Mouse (Mus musculus): ENCODE results near the gene Prpf3. TPM values are rescaled to one million over a fixed set of nuclear protein-coding genes. Genes with fewer than 3 reads are reported as not detected.
"Not testable (repeated sequence)": the region's sequence is repeated elsewhere in the genome, so short reads cannot be mapped to it uniquely, and the experiment has no call there.

Gene Prpf3
- 73.6 and 77.1 TPM in 2 replicates for polyA plus RNA-seq (2016; fragmentation: Nextera tagmentation; extraction: Ambion mirVana)

DNA sequence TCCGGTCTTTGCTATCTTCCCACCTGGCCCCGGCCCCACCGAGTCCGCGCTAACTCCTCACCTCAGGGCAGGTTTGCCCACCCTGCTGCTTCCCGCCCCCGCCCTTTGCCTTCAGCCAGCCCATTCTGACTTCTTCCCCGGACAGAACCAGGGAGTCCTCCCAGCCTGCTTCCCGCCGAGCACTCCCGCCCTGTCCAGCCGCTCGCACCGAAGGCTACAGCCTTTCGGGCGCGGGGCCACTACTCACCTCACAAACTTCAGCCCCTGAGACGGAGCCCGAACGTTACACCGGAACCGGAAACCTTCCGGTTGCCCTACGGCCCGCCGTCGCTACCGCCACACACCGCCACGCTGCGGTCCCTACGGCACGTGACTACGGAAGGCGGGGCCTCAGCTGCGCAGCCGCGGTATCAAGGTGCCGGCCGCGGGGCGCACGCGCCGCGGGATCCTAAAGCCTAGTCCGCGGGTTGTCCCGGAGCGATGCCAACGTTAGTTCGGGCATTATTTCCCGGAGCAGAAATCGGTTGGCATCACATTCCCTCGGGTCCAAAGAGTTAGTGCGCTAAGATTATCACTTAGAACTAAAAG, at the start of gene Prpf3:
Gene Prpf3 (minus strand): TSS at position 384 of the 588 bp plus-strand sequence.
- peak within 1 kb of the TSS; percentile 95 for H3K4me3 ChIP-seq
- peaks cover 32% of the 10 kb centered on the region for H3K36me3 ChIP-seq
- H3K27me3 ChIP-seq (ENCODE audit: low read depth, poor library complexity, severe bottlenecking) = no peaks in the 10 kb centered on the region
- H3K27ac ChIP-seq = peak within 1 kb of the TSS; percentile 93
- WGBS = under 1% methylated on average over 56 of the region's 56 CpGs
- DNase-seq (ENCODE audit: low spot score) = peak; percentile 96
- no peaks in the 10 kb centered on the region for H3K9me3 ChIP-seq (replicated peaks)
- peaks cover 8% of the 10 kb centered on the region for H3K4me1 ChIP-seq

DNA sequence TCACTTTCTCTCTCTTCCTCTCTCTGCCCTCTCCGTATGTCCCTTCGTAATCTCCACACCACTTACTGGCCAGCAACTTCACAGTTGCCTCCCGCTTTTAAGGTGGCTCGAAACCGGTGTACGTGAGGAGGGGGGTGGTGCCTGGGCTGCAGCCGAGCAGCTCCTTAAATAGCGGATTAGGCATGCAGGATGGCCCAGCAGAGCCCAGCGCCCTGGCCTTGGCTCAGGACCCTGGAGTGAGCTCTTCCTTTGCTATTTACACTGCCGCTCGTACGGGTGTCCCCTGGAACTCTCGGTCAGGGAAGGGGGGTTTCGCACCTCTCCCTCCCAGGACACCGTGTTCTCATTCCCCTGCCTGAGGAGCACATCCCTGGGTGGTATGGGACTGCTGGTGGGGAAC, 48.9 kb upstream of the Prpf3 start, which contains the start of gene Car14:
Gene Car14 (minus strand): TSS at position 124 of the 400 bp plus-strand sequence.
- Histone ChIP-seq H3K9me3 (replicated peaks) (no peaks in the 10 kb centered on the region), H3K4me1 (peaks cover 61% of the 10 kb centered on the region), H3K27me3 (ENCODE audit: low read depth, poor library complexity, severe bottlenecking) (0 out of 2 replicates have a peak, but pooled peaks cover 5% of the 10 kb centered on the region), H3K4me3 (peak within 1 kb of the TSS; percentile 60), H3K27ac (peak within 1 kb of the TSS; percentile 96), H3K36me3 (peaks cover 27% of the 10 kb centered on the region)
- peak; percentile 76 for DNase-seq (ENCODE audit: low spot score)
- 0% methylated on average over 15 of the region's 15 CpGs for WGBS

DNA sequence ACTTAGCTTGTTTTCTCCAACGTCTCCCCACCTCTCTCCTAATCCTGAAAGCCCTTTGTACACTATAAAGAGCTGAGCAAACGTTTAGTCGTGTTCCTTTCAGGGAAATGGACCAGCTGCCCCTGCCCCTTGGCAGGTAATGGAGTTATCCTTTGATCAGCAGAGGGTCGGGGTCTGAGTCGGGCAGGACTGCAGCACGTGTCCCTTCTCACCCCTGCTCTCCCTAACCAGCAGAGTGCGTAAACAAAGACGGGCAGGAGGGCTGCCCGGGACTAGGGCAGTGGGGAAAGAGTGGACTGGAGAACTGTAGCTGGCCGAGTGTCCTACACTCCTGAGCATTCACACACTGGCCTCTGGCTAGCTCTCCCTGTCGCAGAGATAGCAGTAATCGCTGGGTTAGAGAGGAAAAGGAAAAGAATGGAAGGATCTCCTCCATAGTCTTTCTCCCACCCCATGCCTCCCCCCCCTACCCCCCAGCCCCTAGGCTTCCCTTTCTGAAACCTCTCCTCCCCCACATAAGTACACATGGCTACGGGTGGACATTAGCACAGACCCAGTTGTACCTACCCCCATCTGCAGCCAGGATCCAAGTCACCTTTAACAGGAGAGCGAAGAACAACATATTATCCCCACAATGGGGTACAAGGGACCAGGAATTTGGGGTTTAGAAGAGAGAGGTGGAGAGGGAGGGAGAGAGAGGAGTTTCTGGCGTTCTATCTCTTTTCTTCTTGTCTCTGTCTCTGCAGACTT, 48.2 kb upstream of the Prpf3 start:
- Histone ChIP-seq H3K27ac (peak overlapping the region; percentile 96), H3K27me3 (ENCODE audit: low read depth, poor library complexity, severe bottlenecking) (0 out of 2 replicates have a peak, but pooled peaks cover 5% of the 10 kb centered on the region), H3K4me1 (peaks cover 61% of the 10 kb centered on the region), H3K36me3 (peaks cover 34% of the 10 kb centered on the region), H3K9me3 (replicated peaks) (no peaks in the 10 kb centered on the region), H3K4me3 (peak overlapping the region; percentile 60)
- WGBS = 1% methylated on average over 15 of the region's 15 CpGs
- DNase-seq (ENCODE audit: low spot score) = peak; percentile 75

DNA sequence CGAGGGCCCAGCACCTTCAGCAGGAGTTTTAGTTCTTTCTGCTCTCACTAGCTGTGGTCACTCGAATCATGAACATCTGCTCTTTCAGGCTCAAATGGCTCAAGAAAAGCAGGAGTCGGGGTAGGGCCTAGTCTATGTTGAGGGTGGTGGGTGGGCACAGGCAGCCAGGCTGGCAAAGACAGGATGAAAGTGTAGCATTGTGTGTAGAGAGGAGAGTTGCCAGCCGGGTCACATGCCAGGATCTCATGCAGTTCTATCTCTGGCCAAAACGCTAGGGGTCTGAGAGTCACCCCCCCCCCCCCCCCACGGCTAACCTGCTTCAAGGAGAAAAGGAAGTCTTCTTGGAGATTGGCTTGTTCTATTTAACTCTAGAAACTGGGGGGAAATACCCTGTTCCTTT, 47.0 kb upstream of the Prpf3 start:
- peak overlapping the region; percentile 96 for H3K27ac ChIP-seq
- 40% methylated on average over 6 of the region's 6 CpGs for WGBS
- peak overlapping the region; percentile 60 for H3K4me3 ChIP-seq
- H3K27me3 ChIP-seq (ENCODE audit: low read depth, poor library complexity, severe bottlenecking) = 0 out of 2 replicates have a peak, but pooled peaks cover 4% of the 10 kb centered on the region
- peaks cover 47% of the 10 kb centered on the region for H3K36me3 ChIP-seq
- peaks cover 61% of the 10 kb centered on the region for H3K4me1 ChIP-seq
- no peak for DNase-seq (ENCODE audit: low spot score)
- no peaks in the 10 kb centered on the region for H3K9me3 ChIP-seq (replicated peaks)

DNA sequence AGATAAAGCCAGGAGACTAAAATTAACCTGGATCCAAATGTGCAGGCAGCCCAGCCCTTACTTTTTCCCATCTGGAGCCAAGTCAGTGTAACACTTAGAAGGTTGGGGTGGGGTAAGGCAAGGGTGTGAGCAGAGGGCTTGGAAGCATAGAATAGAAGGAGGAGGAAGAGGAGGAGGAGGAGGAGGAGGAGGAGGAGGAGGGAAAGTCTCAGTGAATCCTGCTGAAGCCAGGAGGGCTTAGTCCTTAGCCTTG, 46.6 kb upstream of the Prpf3 start:
- 0 out of 2 replicates have a peak, but pooled peaks cover under 1% of the 10 kb centered on the region for H3K27me3 ChIP-seq (ENCODE audit: low read depth, poor library complexity, severe bottlenecking)
- peaks cover 50% of the 10 kb centered on the region for H3K36me3 ChIP-seq
- peak overlapping the region; percentile 60 for H3K4me3 ChIP-seq
- peak overlapping the region; percentile 96 for H3K27ac ChIP-seq
- peaks cover 59% of the 10 kb centered on the region for H3K4me1 ChIP-seq
- no peaks in the 10 kb centered on the region for H3K9me3 ChIP-seq (replicated peaks)
- DNase-seq (ENCODE audit: low spot score) = no peak

DNA sequence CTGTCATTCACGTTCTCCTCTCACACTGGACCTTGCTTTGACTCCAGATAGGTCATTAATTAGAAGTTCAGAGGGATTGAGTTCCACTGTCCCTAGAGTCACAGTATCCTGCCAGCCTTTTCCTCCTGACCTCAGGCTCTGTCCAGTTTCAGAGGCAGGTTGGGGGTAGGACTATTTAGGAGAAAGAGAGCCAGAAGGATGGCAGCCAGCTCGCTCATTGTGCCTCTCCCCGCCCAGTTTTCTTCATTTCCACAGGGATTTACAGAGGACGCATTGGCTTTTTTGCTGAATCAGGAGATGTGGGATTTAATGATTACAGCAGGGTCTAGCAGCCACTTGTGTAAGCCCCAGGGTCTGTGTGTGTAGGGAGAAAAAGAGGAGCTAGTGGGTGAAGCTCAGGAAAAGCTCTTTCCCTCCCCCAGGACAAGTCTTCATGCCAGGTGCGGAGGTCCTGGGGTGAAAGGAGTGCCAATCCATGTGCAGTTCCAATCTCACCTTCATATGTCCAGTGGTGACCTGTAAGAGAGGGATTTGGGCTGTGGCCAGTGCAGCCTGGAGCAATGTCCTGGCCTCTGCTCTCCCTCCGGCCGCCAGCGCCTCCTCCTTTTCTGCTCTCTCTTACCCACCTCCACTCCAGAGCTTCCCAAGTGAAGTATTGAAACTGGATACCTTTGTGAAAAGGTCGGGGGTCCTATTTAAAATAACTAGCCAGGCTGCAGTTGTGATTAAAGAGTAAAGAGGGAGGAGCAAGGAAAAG, 46.1 kb upstream of the Prpf3 start:
- Histone ChIP-seq H3K27me3 (ENCODE audit: low read depth, poor library complexity, severe bottlenecking) (no peaks in the 10 kb centered on the region), H3K27ac (peak overlapping the region; percentile 96), H3K36me3 (peaks cover 51% of the 10 kb centered on the region), H3K4me3 (peak overlapping the region; percentile 60), H3K4me1 (peaks cover 54% of the 10 kb centered on the region), H3K9me3 (replicated peaks) (no peaks in the 10 kb centered on the region)
- no peak for DNase-seq (ENCODE audit: low spot score)
- WGBS = 71% methylated on average over 9 of the region's 9 CpGs

DNA sequence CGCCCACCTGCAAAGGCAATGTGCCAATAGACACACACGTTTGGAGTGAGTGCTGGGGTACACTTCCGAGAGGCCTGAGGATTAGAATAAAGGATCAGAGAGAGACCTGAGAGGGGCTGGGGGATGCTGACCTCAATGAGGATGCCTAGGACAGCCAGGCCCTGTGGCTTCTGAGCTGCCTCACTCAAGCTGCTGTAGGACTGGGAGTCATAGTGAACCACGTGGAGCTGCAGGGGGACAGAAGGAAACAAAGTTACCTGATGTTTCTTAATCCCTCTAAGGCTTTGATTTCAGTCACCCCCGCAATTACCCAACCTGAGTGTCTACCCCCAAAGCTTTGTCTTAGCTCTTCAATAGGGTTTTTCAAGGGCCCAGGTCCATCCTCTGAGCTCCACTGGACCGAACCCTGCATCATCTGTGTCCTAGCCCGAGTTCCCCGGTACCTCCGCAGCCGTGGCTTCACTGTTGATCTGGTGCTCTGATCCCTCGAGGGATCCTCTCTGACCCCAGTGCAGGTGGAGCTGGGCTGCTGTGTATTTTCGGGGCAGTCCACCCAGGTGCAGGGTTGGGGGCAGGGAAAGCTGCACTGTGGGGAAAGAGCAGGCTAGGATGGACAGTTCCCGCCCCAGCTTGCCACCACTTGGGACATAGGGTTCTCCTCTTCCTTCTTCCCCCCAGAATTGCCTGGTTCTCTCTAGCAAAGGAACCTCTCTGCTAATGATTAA, 44.3 kb upstream of the Prpf3 start:
- H3K27me3 ChIP-seq (ENCODE audit: low read depth, poor library complexity, severe bottlenecking) = no peaks in the 10 kb centered on the region
- no peak for DNase-seq (ENCODE audit: low spot score)
- H3K36me3 ChIP-seq = peaks cover 56% of the 10 kb centered on the region
- H3K9me3 ChIP-seq (replicated peaks) = no peaks in the 10 kb centered on the region
- H3K27ac ChIP-seq = no peak overlapping the region
- WGBS = 83% methylated on average over 13 of the region's 13 CpGs
- peaks cover 44% of the 10 kb centered on the region for H3K4me1 ChIP-seq
- no peak overlapping the region for H3K4me3 ChIP-seq

DNA sequence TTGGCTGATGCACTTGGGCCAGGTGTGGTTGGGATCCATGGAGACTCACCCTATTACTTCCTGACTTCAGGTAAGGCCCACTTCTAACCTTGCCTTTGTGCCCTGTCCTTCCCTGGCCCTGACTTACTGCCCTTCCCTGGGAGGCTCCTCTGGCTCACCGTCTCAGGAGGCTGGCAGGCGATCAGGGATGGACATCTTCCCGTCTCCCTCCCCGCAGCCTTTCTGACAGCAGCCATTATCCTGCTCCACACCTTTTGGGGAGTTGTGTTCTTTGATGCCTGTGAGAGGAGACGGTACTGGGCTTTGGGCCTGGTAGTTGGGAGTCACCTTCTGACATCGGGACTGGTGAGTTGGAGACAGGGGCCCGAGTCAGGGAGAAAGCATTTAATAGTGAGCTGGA, 39.8 kb upstream of the Prpf3 start:
- Histone ChIP-seq H3K4me1 (peaks cover 41% of the 10 kb centered on the region), H3K36me3 (peaks cover 38% of the 10 kb centered on the region), H3K4me3 (0 out of 2 replicates have a peak overlapping the region, but pooled peaks have one; percentile 17)
- not testable (repeated sequence) for H3K27ac ChIP-seq; DNase-seq (ENCODE audit: low spot score); H3K27me3 ChIP-seq (ENCODE audit: low read depth, poor library complexity, severe bottlenecking); H3K9me3 ChIP-seq (replicated peaks)
- 86% methylated on average over 7 of the region's 7 CpGs for WGBS

DNA sequence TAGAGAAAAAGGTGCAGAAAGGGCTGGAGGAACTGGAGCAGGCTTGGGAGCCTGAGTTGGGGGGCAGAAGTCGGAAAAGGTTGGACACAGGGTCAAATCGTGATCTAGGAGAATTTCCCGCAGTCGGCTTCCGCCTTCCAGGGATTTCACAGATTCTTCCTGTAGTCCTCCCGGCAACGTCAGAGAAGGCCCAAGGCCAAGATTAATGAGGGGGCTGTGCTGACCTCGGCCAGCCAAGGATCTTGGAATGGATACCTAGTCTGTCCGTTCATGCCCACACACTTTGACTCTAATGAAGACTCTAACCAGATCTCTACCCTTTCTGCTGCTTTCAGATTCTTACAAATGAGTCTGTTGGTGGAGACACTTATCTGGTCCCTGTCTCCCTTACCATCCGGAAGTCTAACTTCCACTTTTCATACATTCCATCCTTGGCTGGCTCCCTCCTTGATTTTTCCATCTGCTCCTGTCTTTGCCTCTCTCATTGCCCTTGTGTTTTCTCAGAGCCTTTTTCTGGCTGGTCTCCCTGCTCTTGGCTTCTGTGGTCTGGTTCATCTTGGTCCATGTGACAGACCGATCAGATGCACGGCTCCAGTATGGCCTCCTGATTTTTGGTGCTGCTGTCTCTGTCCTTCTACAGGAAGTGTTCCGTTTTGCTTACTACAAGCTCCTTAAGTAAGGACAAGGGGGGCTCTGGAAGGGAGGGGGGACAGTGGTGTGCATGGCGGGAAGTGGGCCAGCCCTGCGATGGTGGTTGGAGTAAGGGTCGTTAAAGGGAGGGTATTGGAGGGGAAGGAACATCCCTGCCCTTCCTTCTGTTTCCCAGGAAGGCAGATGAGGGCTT, 38.9 kb upstream of the Prpf3 start:
- H3K36me3 ChIP-seq = peaks cover 28% of the 10 kb centered on the region
- H3K4me3 ChIP-seq = peak overlapping the region; percentile 77
- no peaks in the 10 kb centered on the region for H3K9me3 ChIP-seq (replicated peaks)
- 16% methylated on average over 16 of the region's 16 CpGs for WGBS
- peak; percentile 47 for DNase-seq (ENCODE audit: low spot score)
- peak overlapping the region; percentile 78 for H3K27ac ChIP-seq
- H3K27me3 ChIP-seq (ENCODE audit: low read depth, poor library complexity, severe bottlenecking) = no peaks in the 10 kb centered on the region
- peaks cover 46% of the 10 kb centered on the region for H3K4me1 ChIP-seq

DNA sequence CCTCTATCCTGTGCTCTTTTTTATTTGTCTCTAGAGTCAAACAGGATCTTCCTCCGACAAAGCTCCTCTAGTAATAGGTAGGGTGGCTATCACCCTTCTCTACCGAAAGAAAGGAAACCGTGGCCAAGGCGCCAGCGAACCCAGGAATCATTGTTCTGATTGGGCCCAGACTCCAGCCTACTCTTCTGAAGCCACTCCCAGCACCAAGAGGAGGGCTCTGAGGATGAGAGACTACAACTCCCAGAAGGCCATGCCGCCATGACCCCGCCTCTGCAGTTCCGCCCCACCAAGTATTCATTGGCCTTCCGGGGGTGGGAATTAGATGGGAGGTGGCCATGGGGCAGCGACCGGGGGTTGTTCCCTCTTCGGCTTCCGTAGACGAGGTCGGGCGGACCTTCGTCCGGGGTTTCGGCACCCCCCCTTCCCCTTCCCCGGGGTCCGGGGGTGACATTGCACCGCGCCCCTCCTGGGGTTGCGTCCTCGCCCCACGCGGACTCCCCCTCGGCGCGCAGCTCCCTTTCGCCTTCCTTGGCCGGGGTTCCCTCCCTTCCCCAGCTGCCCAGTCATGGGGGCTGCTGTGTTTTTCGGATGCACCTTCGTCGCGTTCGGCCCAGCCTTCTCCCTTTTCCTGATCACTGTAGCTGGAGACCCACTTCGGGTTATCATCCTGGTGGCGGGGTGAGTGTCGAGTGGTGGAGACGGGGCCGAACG, 38.1 kb upstream of the Prpf3 start, which contains the start of gene Aph1a:
Gene Aph1a (plus strand): TSS at position 364 of the 711 bp plus-strand sequence.
- H3K27ac ChIP-seq = peak within 1 kb of the TSS; percentile 78
- peaks cover 20% of the 10 kb centered on the region for H3K36me3 ChIP-seq
- DNase-seq (ENCODE audit: low spot score) = peak; percentile 92
- H3K27me3 ChIP-seq (ENCODE audit: low read depth, poor library complexity, severe bottlenecking); H3K9me3 ChIP-seq (replicated peaks): not testable (repeated sequence)
- H3K4me3 ChIP-seq = peak within 1 kb of the TSS; percentile 77
- under 1% methylated on average over 30 of the region's 43 CpGs for WGBS
- peaks cover 50% of the 10 kb centered on the region for H3K4me1 ChIP-seq

DNA sequence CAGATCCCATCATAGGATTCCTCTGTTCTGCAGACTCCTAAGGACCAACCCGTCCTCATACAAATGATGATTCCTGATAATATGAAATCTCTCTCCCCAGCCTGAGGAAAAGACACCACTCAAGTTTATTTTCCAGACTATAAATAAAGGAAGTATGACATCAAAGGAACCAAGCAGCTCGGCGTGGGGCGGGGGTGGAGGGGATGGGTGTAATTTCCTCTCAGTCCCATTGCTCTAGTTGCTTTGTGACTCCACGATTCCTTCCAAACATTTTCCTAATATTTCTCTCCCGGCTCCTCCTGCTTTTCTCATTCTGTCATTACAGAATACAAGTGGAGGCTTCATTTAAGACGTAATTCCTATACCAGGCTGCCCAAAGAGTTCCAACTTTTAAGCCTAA, 37.4 kb upstream of the Prpf3 start:
- DNase-seq (ENCODE audit: low spot score) = peak; percentile 39
- H3K9me3 ChIP-seq (replicated peaks) = no peaks in the 10 kb centered on the region
- H3K27me3 ChIP-seq (ENCODE audit: low read depth, poor library complexity, severe bottlenecking) = no peaks in the 10 kb centered on the region
- H3K36me3 ChIP-seq = peaks cover 14% of the 10 kb centered on the region
- peaks cover 50% of the 10 kb centered on the region for H3K4me1 ChIP-seq
- WGBS = 11% methylated on average over 7 of the region's 7 CpGs
- H3K27ac ChIP-seq = peak overlapping the region; percentile 78
- H3K4me3 ChIP-seq = peak overlapping the region; percentile 77

All from limb, embryonic 10.5 days (tissue).